Mouse (Mus musculus): ENCODE results near the gene Gpatch2l.

Gpatch2l gene

GRCm38 (mm10) chr12:86280000-86280399 lies 38.3 kb downstream of the Gpatch2l start:
- no peak for DNase-seq

GRCm38 (mm10) chr12:86285704-86286103 lies 44.0 kb downstream of the Gpatch2l start:
- no peak for DNase-seq

- DNase-seq: no peak
These were observed 55.8 kb downstream of the Gpatch2l start for GRCm38 (mm10) chr12:86297450-86297849.

GRCm38 (mm10) chr12:86302973-86303372 lies 61.3 kb downstream of the Gpatch2l start:
- no peak for DNase-seq

GRCm38 (mm10) chr12:86305045-86305444 lies 63.4 kb downstream of the Gpatch2l start:
- DNase-seq: no peak

- DNase-seq: no peak
These were observed 64.1 kb downstream of the Gpatch2l start for GRCm38 (mm10) chr12:86305635-86306243.

GRCm38 (mm10) chr12:86309474-86309873 lies 67.8 kb downstream of the Gpatch2l start:
- no peak for DNase-seq

- no peak for DNase-seq
These were observed 68.2 kb downstream of the Gpatch2l start for GRCm38 (mm10) chr12:86309902-86310301.

- no peak for DNase-seq
These were observed 79.0 kb downstream of the Gpatch2l start for GRCm38 (mm10) chr12:86320629-86321028.

- DNase-seq: no peak
These were observed 82.6 kb downstream of the Gpatch2l start for GRCm38 (mm10) chr12:86324297-86324696.

GRCm38 (mm10) chr12:86329813-86330212 lies 88.2 kb downstream of the Gpatch2l start:
- DNase-seq: no peak

- no peak for DNase-seq
These were observed 89.0 kb downstream of the Gpatch2l start for GRCm38 (mm10) chr12:86330684-86331083.

GRCm38 (mm10) chr12:86331248-86331647 lies 89.6 kb downstream of the Gpatch2l start:
- DNase-seq: no peak

GRCm38 (mm10) chr12:86336209-86336608 lies 94.6 kb downstream of the Gpatch2l start:
- DNase-seq: no peak

- no peak for DNase-seq
These were observed 95.2 kb downstream of the Gpatch2l start for GRCm38 (mm10) chr12:86336887-86337286.
